Mouse (Mus musculus): ENCODE results near the gene Rnf111.

Gene Rnf111

DNA sequence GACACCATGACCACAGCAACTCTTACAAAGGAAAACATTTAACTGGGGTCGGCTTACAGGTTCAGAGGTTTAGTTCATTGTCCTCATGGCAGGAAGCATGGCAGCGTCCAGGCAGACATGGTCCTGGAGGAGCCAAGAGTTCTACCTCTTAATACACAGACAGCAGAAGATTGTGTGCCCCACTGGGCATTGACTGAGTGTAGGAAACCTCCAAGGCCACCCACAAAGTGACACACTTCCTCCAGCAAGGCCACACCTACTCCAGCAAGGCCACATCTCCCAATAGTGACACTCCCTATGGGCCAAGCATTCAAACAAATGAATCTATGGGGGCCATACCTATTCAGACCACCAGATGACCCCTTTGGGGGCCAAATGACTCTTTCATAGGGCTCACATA lies 107.4 kb downstream of the Rnf111 start:
- DNase-seq (ENCODE audit: low spot score in 2 of 2) = no peak

DNA sequence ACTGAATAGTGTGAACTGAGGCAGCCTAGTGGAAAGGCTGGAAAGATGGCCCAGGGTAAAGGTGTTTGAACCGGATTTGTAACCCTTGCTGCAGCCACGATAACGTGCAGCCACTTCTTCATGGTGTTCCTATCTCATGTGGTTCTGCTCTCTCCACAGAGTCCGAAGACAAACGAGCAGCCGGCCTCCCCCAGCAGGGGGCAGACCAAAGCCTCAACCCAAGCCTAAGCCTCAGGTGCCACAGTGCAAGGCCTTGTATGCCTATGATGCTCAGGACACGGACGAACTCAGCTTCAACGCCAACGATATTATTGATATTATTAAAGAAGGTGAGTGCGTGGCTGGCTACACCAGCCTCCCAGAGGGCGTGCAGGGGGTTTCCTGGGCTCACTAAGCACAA lies 107.9 kb downstream of the Rnf111 start:
- no peak for DNase-seq (ENCODE audit: low spot score in 2 of 2)

DNA sequence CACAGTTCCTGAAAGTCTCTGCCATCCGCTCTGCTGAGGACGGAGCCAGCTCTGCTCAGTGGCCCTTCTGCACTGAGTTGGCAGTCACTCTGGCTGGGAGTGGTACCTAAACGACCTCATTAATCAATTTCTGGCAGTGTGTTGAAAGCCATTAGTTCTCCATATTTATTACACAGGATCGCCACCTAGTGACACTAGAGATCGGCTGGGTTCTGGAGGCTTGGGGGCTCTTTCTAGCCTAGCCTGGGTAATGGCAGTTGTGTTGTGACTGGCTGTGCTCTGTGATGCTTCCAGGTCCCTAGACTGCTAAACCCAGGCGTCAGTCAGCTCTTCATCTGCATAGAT lies 111.0 kb downstream of the Rnf111 start:
- peak; percentile 13 to 34 for DNase-seq (ENCODE audit: low spot score in 2 of 2)

DNA sequence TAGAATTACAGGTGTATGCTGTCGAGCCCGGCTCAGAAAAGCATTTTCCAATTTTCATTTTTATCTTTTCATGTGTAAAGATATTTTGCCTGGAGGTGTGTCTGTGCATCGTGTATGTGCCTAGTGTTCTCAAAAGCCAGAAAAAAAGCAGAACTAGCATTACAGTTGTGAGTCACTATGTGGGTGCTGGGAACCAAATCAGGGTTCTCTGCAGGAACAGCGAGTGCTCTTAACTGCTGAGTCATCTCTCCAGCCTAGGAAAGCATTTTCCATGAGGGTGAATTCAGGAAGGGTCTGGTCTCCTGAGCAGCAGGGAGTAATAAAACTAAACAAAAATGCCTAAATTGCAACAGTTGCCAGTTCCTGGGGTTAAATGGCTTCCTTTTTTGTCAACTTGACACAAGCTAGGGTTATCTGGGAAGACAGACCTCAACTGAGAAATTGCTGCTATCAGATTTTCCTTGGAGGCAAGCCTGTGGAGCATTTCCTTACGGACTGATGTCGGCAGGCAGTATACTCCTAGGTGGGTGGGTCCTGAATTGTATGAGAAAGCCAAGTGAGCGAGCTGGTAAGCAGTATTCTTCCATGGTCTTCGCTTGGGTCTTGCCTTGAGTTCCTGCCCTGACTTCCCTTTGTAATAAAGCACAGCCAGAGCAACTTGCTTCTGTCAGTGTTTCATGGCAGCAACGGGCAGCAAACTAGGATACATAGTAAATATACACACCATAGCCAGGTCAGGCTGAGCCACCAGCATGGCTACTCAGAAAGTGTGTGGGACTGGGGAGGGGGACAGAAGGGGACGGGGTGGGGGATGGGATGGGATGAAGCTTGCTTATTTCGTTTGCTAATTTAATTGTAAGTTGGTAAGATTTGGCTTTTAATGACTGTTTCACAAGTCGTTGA lies 111.6 kb downstream of the Rnf111 start:
- DNase-seq (ENCODE audit: low spot score in 2 of 2) = no peak

DNA sequence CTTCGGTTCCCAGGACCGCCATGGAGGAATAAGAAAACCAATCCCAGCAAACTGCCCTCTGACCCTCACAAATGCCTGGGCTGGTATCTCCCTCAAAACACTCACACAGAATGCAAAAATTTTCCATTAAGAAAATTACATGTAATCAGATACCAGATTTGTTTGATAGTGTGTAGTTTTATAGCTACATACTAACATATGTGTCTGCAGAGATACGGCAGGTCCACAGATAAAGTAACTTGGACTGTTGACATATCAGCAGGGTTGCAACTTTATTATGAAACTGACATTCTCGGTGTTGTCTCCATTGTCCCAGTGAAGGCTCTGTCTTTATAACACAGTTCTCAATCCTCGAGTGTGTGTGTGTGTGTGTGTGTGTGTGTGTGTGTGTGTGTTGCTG lies 112.5 kb downstream of the Rnf111 start:
- no peak for DNase-seq (ENCODE audit: low spot score in 2 of 2)

DNA sequence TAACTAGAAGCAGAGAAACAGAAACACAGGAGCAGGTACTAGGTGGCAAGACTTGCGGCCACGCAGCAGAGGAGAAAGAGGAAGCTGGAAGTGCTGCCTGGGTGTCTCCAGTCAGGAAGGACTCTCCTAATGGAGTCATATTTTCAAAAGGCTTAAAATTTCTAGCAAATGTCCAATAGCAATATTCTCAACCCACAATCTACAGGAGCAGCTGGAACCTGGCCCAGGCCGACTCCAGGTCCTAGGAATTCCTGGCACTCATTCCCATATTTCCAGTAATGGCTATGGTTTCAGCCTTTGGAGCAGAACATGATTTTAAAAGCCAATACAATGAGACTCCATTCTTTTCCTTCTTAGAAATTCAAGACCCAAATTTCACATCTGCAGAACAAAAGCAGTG lies 114.0 kb downstream of the Rnf111 start:
- DNase-seq (ENCODE audit: low spot score in 2 of 2) = no peak

DNA sequence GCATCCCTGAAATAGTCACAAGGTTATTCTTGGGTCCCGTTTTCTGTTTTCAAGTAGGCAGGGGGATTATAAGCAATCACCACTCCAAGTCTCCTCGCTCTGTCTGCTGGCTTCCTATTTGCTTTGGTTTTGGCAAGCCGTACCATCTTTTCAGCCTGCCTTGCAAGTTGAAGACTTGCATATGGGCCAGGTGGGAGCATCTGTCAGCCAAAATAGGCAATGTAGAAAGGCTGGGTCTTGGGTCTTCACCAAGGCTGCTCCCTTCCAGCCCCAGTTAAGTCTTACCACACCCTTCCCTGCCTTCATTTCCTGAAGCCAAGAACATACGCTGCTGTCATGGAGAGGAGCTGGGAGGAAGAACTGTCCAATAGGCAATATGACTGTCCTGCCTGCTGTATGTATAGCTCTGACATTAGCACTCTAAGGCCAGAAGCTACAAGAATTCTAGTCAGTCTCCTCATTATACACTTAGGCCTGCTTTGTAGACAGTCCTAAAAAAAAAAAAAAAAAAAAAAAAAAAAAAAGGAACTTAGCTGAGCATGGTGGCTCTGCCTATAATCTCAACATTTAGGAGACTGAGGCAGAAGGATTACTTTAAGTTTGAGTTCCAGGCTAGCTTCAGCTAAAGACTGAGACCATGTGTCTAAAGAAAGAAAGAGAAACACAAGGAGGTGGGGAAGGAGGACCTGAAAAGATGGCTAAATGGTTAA lies 116.0 kb downstream of the Rnf111 start:
- DNase-seq (ENCODE audit: low spot score in 2 of 2) = no peak

DNA sequence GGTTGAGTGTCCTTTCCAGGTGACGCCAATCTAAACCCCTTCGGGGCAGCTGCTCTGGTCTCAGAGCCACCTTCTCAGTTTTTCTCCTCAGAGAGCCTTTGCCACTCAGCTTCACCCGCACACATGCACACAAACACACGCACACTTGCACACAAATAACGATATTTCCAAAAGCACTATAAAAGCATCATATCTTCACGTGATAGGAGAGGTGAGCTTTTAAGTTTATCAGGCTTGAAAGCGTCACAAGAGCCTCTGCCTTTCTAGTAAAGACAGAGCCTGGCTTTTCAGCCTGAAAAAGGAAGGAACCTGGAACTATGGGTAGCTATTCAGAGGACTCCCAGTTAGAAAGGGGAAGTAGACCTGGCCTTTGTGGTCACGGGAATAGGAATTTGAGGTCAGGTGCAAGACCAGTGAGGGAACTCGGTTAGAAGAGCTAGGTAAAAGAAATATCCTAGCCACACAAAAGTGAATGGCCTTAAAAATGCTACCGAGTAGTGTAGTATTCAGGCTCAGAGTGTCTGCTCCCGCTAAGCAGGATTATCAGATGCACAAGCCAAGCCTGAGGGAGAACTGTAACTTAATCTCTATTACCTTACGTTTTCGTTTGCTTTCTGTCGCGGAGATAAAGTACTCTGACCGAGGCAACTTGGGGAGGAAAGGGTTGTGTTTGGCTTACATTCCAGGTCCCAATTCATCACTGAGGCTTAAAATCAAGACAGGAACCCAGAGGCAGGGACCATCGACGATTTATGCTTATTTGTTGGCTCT lies 118.4 kb downstream of the Rnf111 start:
- no peak for DNase-seq (ENCODE audit: low spot score in 2 of 2)

DNA sequence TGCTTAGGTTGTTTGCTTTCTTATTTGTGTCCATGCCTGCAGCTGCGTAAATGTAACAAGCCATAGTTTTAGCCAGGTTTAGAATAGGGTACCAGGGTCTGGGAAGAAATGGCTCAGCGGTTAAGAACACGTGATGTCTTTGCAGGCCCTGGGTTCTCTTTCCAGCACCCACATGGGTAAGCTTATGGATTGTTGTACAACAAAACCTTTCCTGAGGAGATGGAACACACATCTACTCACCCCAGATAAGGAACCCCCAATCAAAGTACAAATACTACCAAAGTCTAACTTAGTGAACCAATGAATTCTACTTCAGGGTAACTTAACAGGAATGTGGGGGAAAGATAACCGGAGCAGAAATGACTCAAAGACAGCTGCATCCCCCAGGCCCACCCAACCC lies 119.0 kb downstream of the Rnf111 start:
- DNase-seq (ENCODE audit: low spot score in 2 of 2) = no peak

DNA sequence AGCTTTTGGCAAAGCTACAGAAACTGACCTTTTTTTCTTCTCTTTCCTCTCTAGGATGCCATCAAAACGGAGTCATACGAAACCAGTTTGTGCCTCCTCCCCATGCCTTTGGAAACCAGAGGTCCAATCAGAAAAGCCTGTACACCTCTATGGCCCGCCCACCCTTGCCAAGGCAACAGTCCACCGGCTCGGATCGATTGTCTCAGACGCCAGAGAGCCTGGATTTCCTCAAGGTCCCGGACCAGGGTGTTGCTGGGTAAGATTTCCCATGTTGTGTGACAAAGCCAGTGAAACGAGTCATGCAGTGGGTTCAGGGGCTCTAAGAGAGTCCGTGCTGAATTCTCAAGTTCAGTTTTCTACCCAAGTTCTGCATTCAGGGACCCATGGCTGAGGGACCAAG lies 119.8 kb downstream of the Rnf111 start:
- DNase-seq (ENCODE audit: low spot score in 2 of 2) = no peak

DNA sequence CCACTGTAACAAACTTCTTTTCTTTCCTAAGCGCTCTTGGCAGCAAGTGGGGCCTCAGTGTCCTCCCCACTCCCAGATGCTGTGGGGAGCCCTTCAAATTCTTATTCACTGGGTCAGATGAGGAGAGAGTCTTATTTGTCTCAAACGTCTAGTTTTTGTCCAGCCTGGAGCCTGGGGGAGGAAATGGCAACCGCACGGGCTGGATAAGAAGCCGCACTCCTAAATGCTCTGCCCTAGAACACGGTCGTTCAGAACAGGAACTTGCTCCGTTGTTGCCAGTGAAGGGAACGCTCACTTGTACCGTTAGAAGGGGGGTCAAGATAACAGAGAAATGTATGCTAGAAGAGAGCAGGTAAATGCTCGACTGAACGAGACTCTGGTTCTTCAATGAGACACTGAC lies 121.4 kb downstream of the Rnf111 start:
- no peak for DNase-seq (ENCODE audit: low spot score in 2 of 2)

DNA sequence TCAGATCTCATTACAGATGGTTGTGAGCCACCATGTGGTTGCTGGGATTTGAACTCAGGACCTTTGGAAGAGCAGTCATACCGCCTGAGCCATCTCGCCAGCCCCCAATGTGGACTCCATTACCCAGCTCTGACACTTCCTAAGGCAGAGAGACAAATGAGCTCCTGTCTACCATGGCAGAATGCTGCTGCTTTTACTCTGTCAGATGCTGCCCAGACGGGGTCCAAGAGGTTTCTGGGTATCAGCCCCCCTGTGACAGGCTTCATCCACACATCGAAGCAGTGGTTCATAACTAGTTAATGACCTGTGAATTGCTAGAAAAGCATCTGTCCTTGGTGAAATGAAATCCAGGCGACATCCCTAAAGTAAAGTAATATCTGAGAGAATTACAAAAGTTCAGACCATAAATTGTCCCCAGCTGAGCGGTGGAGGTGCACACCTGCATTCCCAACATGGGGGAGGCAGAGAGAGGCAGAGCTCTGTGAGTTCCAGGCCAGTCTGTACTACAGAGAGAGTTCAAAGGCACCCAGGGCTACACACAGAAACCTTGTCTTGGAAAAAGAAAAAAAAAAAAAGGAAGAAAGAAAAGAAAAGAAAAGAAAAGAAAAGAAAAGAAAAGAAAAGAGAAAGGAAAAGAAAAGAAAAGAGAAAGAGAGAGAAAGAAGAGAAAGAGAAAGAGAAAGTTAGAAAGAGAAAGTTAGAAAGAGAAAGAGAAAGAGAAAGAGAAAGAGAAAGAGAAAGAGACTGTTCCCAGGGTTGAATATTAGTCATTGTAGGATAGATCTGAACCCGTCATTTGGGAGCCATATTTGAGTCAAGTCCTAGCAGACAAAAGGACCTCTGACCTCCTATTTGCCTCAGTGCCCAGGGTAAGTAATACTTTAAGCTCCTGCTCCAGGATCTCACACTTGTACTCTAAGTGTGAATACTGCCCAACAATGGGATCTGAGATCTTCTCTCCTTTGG lies 123.7 kb downstream of the Rnf111 start:
- no peak for DNase-seq (ENCODE audit: low spot score in 2 of 2)
